Mouse (Mus musculus) kidney, adult 2 months (tissue): ENCODE measurements at regions not wholly inside any gene's neighbourhood (a gene's known extent, or its start where the extent isn't known, plus 50 kb on each side); places are given as distances from the start of the nearest gene placed in this dataset.

Source experiments
- DNase-seq: peaks from one replicate; pipeline ENCODE4 v3.0.0; 2021
- H3K27ac ChIP-seq: fragments of 200-500 bp; 2 replicates; pipeline ENCODE4 v1.5.1; 2012; ENCODE audit warnings: low read depth, low read length, control low read depth, inconsistent platforms; ENCODE audit not compliant: insufficient read depth
- H3K27me3 ChIP-seq: fragments of 200-500 bp; replicated peaks from 2 replicates; pipeline ENCODE4 v1.6.1; 2012; ENCODE audit warnings: mild to moderate bottlenecking, moderate library complexity, low read length, inconsistent platforms; ENCODE audit not compliant: control insufficient read depth, insufficient read depth
- H3K36me3 ChIP-seq: fragments of 200-500 bp; 2 replicates; pipeline ENCODE4 v1.6.1; 2012; ENCODE audit warnings: mild to moderate bottlenecking, moderate library complexity, low read length, inconsistent platforms; ENCODE audit not compliant: control insufficient read depth, insufficient read depth
- H3K4me1 ChIP-seq: fragments of 200-500 bp; 2 replicates; pipeline ENCODE4 v1.6.1; 2011; ENCODE audit warnings: low read length; ENCODE audit not compliant: control insufficient read depth, insufficient read depth
- H3K4me3 ChIP-seq: fragments of 200-500 bp; 2 replicates; pipeline ENCODE4 v1.5.1; 2011; ENCODE audit warnings: mild to moderate bottlenecking, low read depth, low read length, control low read depth; ENCODE audit not compliant: insufficient read depth
- CTCF ChIP-seq: fragments of 200-500 bp; conservative IDR thresholded peaks from 2 replicates; pipeline ENCODE4 v1.5.1; 2011; ENCODE audit warnings: low read depth, mild to moderate bottlenecking, control low read depth, low read length, moderate library complexity, mixed read lengths; ENCODE audit not compliant: insufficient read depth, insufficient read length
- POLR2A ChIP-seq: fragments of 200-500 bp; IDR thresholded peaks from one replicate; pipeline ENCODE4 v1.6.1; 2011; ENCODE audit warnings: low read depth, low read length, control low read depth
- WGBS: fragments of 180-500 bp; shearing (Covaris S2); methylation state at CpG from one replicate; pipeline ENCODE4 v1.1.7; 2018; 5-methylcytosine and 5-hydroxymethylcytosine counted together

GRCm38 (mm10) chr7:95766356-95767150 lies 404.5 kb upstream of the Tenm4 start:
- no peak for TF ChIP-seq POLR2A
- TF ChIP-seq CTCF, result no peak
- no peaks in the 10 kb centered on the region for H3K27me3 ChIP-seq
- no peak overlapping the region for H3K4me3 ChIP-seq
- no peak overlapping the region for H3K27ac ChIP-seq
- WGBS, result 88% methylated on average over 6 of the region's 6 CpGs
- DNase-seq, result no peak
- H3K36me3 ChIP-seq, result no peaks in the 10 kb centered on the region
- no peaks in the 10 kb centered on the region for H3K4me1 ChIP-seq

GRCm38 (mm10) chr7:95784523-95784922 lies 386.5 kb upstream of the Tenm4 start:
- TF ChIP-seq CTCF (no peak), POLR2A (no peak)
- Histone ChIP-seq H3K36me3 (no peaks in the 10 kb centered on the region), H3K4me3 (no peak overlapping the region), H3K27me3 (no peaks in the 10 kb centered on the region), H3K27ac (no peak overlapping the region), H3K4me1 (no peaks in the 10 kb centered on the region; the same call in 1 of the 2 replicates)
- DNase-seq, result no peak

GRCm38 (mm10) chr7:95787543-95787942 lies 383.5 kb upstream of the Tenm4 start:
- Histone ChIP-seq H3K4me3 (no peak overlapping the region), H3K27me3 (no peaks in the 10 kb centered on the region), H3K27ac (peak overlapping the region; percentile 16; the same call in 1 of the 2 replicates), H3K4me1 (no peaks in the 10 kb centered on the region; the same call in 1 of the 2 replicates), H3K36me3 (no peaks in the 10 kb centered on the region)
- WGBS, result 81% methylated on average over 1 of the region's 1 CpGs
- TF ChIP-seq POLR2A, result no peak
- no peak for TF ChIP-seq CTCF
- peak; percentile 25 for DNase-seq

- no peaks in the 10 kb centered on the region for H3K27me3 ChIP-seq
- DNase-seq, result no peak
- no peaks in the 10 kb centered on the region; the same call in 1 of the 2 replicates for H3K4me1 ChIP-seq
- no peak overlapping the region; the same call in 1 of the 2 replicates for H3K27ac ChIP-seq
- H3K36me3 ChIP-seq, result no peaks in the 10 kb centered on the region
- 75% methylated on average over 3 of the region's 3 CpGs for WGBS
- H3K4me3 ChIP-seq, result no peak overlapping the region
- TF ChIP-seq CTCF, result no peak
- no peak for TF ChIP-seq POLR2A
Measured at GRCm38 (mm10) chr7:95787951-95788350, 383.1 kb upstream of the Tenm4 start.

GRCm38 (mm10) chr7:95789424-95789823 lies 381.6 kb upstream of the Tenm4 start:
- no peak overlapping the region for H3K4me3 ChIP-seq
- no peaks in the 10 kb centered on the region; the same call in 1 of the 2 replicates for H3K4me1 ChIP-seq
- TF ChIP-seq CTCF (no peak), POLR2A (no peak)
- peak; percentile 42 for DNase-seq
- no peaks in the 10 kb centered on the region for H3K27me3 ChIP-seq
- peak overlapping the region; percentile 6; the same call in 1 of the 2 replicates for H3K27ac ChIP-seq
- H3K36me3 ChIP-seq, result no peaks in the 10 kb centered on the region
- WGBS, result 44% methylated on average over 5 of the region's 5 CpGs

- Histone ChIP-seq H3K4me3 (no peak overlapping the region), H3K36me3 (no peaks in the 10 kb centered on the region), H3K4me1 (no peaks in the 10 kb centered on the region), H3K27me3 (no peaks in the 10 kb centered on the region), H3K27ac (no peak overlapping the region)
- WGBS, result 59% methylated on average over 3 of the region's 3 CpGs
- DNase-seq, result no peak
- no peak for TF ChIP-seq POLR2A
- no peak for TF ChIP-seq CTCF
Measured at GRCm38 (mm10) chr7:95799022-95799421, 372.0 kb upstream of the Tenm4 start.

GRCm38 (mm10) chr7:95809626-95810025 lies 361.4 kb upstream of the Tenm4 start:
- TF ChIP-seq POLR2A (no peak), CTCF (no peak)
- 42% methylated on average over 3 of the region's 3 CpGs for WGBS

More at GRCm38 (mm10) chr7:95809626-95810025, 361.4 kb upstream of the Tenm4 start:
- no peaks in the 10 kb centered on the region for H3K36me3 ChIP-seq
- H3K27ac ChIP-seq, result no peak overlapping the region
- no peak overlapping the region for H3K4me3 ChIP-seq
- DNase-seq, result no peak
- no peaks in the 10 kb centered on the region for H3K27me3 ChIP-seq
- H3K4me1 ChIP-seq, result no peaks in the 10 kb centered on the region
